Mouse (Mus musculus): ENCODE measurements around the gene Gm15319. TPM values are rescaled to one million over a fixed set of nuclear protein-coding genes. Genes with fewer than 3 reads are reported as not detected.

The Gm15319 gene
- 0.59 TPM for polyA plus RNA-seq (2015; fragmentation: Illumina TruSeq; extraction: RNeasy Lipid Tissue Mini Kit (QIAGEN cat#74804); ENCODE audit: low read depth, low replicate concordance)

DNA sequence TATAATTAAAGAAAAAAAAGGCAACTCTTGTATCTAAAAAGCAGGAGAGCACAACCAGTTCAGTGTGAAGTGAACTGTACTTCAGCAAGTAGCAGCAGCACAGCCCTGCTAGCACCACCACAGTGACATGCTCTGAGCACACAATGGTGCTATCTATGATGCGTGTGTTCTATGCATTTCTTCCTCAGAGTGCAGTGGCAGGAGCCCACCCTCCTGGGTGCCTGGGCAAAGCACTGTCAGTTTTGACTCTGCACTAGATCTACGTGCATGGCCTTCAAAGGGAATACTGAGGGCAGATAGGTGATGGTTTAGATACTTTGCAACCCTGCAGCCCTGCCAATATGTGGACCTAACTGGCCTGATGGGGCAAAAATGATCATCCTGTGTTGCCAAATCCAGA lies at the start of gene Gm15319:
Gm15319 (minus strand) TSS at position 101 of the 400 bp plus-strand sequence.

